Mouse (Mus musculus): ENCODE data around the gene Fam20b. TPM values are rescaled to one million over a fixed set of nuclear protein-coding genes. Genes with fewer than 3 reads are reported as not detected.
A peak's percentile ranks its signal among the peaks of the same experiment; 100 is the strongest.
"Not testable (repeated sequence)": the region's sequence is repeated elsewhere in the genome, so short reads cannot be mapped to it uniquely, and the experiment has no call there.

The Fam20b gene
- polyA plus RNA-seq, 1 experiment: 48.8 TPM

DNA sequence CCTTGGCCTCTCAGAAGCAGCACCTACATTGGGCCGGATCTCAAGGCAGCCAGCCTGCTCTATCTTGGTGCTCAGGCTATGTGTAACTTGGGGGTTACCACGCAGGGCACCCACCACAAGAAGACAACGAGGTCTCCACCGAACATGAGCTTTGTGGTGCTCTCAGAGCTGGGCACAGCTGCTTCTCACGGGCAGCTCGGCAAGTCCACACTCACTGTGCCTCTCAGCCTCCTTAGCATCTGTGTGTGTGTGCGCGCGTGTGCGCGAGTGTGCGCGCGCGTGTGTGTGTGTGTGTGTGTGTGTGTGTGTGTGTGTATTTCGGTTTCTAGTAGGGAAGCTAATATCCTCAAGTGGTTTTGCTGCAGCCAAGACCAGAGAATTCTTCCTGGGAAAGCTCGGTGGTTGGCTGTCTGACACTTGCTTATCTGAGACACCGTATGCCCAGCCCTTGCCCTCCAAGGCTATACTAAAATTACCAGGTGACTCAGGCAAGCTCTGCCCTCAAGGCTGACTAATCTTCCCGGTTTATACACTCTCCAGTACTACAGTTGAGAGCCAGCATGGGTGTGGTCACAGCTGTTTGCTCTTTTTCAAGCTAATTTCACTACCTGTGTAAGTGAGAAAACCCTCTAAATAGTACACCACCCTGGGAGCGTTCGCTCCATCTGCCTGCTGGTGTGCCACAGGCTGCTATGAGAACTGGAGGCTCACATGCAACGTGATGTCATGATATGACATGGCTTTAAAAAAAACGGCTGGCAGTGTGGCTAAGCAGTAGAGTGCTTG, 51.6 kb downstream of the Fam20b start:
- DNase-seq: no peak
- Histone ChIP-seq H3K4me1 (ENCODE audit: control insufficient read depth, insufficient read depth, low read length) (no peaks in the 10 kb centered on the region), H3K27me3 (ENCODE audit: control insufficient read depth, insufficient read depth, low read length) (no peaks in the 10 kb centered on the region), H3K4me3 (replicated peaks; ENCODE audit: insufficient read depth, low read depth, low read length) (no peak overlapping the region), H3K27ac (ENCODE audit: insufficient read depth, low read length) (no peak overlapping the region)
- 82% methylated on average over 23 of the region's 23 CpGs for WGBS
- no peak for TF ChIP-seq CTCF (IDR thresholded peaks at IDR 0.05; ENCODE audit: borderline replicate concordance, insufficient read depth, low read depth, low read length)

GRCm38 (mm10) chr1:156665777-156666176, 53.1 kb downstream of the Fam20b start:
- 92% methylated on average over 8 of the region's 8 CpGs for WGBS
- Histone ChIP-seq H3K4me1 (ENCODE audit: control insufficient read depth, insufficient read depth, low read length) (no peaks in the 10 kb centered on the region), H3K27ac (ENCODE audit: insufficient read depth, low read length) (no peak overlapping the region), H3K4me3 (replicated peaks; ENCODE audit: insufficient read depth, low read depth, low read length) (no peak overlapping the region), H3K27me3 (ENCODE audit: control insufficient read depth, insufficient read depth, low read length) (no peaks in the 10 kb centered on the region)
- DNase-seq: no peak
- no peak for TF ChIP-seq POLR2A (IDR thresholded peaks at IDR 0.05; ENCODE audit: borderline replicate concordance, insufficient read depth, low read length)
- no peak for TF ChIP-seq CTCF (IDR thresholded peaks at IDR 0.05; ENCODE audit: borderline replicate concordance, insufficient read depth, low read depth, low read length)

- not testable (repeated sequence) for DNase-seq; H3K27ac ChIP-seq (ENCODE audit: insufficient read depth, low read length); H3K4me3 ChIP-seq (replicated peaks; ENCODE audit: insufficient read depth, low read depth, low read length); H3K27me3 ChIP-seq (ENCODE audit: control insufficient read depth, insufficient read depth, low read length)
- H3K4me1 ChIP-seq (ENCODE audit: control insufficient read depth, insufficient read depth, low read length): peaks cover 13% of the 10 kb centered on the region
- WGBS: 83% methylated on average over 21 of the region's 21 CpGs
Measured at GRCm38 (mm10) chr1:156660660-156661236, 58.1 kb downstream of the Fam20b start.

DNA sequence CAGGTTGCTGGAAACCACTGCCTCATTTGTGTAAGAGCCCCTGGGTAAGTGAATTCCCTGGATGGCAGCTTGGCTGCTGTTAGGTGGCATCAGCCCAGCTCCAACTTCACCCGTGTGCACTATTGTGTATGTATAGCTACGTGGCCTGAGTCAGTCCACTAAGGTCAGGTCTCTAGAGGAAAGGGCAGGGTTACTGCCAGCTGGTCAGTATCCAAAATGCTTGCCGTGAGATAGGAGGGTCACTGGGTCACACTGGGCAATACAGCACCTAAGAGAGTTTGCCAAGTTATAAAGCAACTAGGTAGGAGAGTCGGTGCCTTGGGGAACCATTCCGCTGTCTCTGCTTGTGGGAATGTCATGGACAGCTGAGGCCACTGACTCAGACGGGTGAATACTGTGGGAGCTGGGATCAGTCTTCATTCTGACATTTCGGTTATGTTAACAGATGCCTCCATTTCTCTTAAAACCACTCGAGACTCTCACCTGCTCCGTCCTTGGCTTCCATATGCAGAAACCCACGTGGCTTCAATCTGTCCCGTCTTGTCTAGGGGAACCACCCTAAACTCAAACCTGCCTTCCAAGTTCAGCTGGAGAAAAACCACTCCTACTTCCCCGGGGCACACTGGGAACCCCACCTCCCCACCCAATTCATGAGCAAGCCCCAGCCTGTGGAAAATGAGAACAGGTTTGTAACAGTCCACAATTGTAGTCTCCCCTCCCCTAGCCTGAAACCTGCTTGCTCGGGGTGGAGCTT, 58.8 kb downstream of the Fam20b start:
- Histone ChIP-seq H3K27ac (ENCODE audit: insufficient read depth, low read length) (no peak overlapping the region), H3K4me1 (ENCODE audit: control insufficient read depth, insufficient read depth, low read length) (peaks cover 20% of the 10 kb centered on the region), H3K4me3 (replicated peaks; ENCODE audit: insufficient read depth, low read depth, low read length) (no peak overlapping the region), H3K27me3 (ENCODE audit: control insufficient read depth, insufficient read depth, low read length) (no peaks in the 10 kb centered on the region)
- WGBS: 77% methylated on average over 13 of the region's 13 CpGs
- no peak for DNase-seq
- TF ChIP-seq CTCF (IDR thresholded peaks at IDR 0.05; ENCODE audit: borderline replicate concordance, insufficient read depth, low read depth, low read length) (no peak), POLR2A (IDR thresholded peaks at IDR 0.05; ENCODE audit: borderline replicate concordance, insufficient read depth, low read length) (no peak)

DNA sequence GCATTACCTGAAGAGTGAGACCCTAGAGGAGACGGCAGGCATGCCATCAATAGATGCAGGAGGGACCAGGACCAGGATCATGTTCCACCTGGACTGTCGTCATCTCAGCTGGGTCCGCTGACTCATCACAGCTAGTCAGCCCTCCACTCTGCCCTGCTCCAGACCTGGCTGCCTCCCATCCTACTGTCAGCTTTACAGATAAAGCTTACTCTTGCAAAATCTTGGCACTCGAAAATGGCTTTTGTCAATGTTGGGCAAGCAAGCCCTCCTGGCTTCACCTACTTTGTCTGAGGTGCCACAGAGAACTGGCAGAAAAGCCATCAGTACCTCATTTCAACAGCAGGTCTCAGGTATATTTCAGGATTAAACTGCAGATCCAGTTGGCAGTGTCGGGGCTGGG, 60.2 kb downstream of the Fam20b start:
- Histone ChIP-seq H3K27ac (ENCODE audit: insufficient read depth, low read length) (no peak overlapping the region), H3K27me3 (ENCODE audit: control insufficient read depth, insufficient read depth, low read length) (no peaks in the 10 kb centered on the region), H3K4me3 (replicated peaks; ENCODE audit: insufficient read depth, low read depth, low read length) (no peak overlapping the region), H3K4me1 (ENCODE audit: control insufficient read depth, insufficient read depth, low read length) (peaks cover 21% of the 10 kb centered on the region)
- 10% methylated on average over 5 of the region's 5 CpGs for WGBS
- TF ChIP-seq CTCF (IDR thresholded peaks at IDR 0.05; ENCODE audit: borderline replicate concordance, insufficient read depth, low read depth, low read length) (no peak), POLR2A (IDR thresholded peaks at IDR 0.05; ENCODE audit: borderline replicate concordance, insufficient read depth, low read length) (no peak)
- DNase-seq: peak; percentile 77 to 93

DNA sequence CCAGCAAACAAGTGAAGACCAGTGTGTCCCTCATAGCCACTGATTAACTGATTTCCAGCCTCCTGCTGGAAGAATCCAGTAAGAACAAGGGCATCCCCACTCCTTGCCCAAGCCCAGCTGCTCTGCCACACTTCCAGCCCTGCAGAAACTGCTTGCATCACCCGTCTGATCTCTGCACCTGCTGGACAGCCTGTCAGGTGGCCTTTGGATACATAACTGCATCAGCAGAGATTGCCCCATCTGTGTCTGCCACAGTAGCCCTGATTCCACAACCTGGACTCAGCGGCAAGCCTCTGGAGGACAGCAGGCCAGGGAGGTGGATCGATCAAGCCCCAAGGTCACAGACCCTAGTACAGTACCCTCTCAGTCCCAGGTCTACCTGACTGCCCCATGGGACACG, 61.4 kb downstream of the Fam20b start:
- Histone ChIP-seq H3K27ac (ENCODE audit: insufficient read depth, low read length) (no peak overlapping the region), H3K27me3 (ENCODE audit: control insufficient read depth, insufficient read depth, low read length) (no peaks in the 10 kb centered on the region), H3K4me3 (replicated peaks; ENCODE audit: insufficient read depth, low read depth, low read length) (no peak overlapping the region), H3K4me1 (ENCODE audit: control insufficient read depth, insufficient read depth, low read length) (peaks cover 21% of the 10 kb centered on the region)
- TF ChIP-seq CTCF (IDR thresholded peaks at IDR 0.05; ENCODE audit: borderline replicate concordance, insufficient read depth, low read depth, low read length): no peak
- 81% methylated on average over 4 of the region's 4 CpGs for WGBS
- no peak for DNase-seq

DNA sequence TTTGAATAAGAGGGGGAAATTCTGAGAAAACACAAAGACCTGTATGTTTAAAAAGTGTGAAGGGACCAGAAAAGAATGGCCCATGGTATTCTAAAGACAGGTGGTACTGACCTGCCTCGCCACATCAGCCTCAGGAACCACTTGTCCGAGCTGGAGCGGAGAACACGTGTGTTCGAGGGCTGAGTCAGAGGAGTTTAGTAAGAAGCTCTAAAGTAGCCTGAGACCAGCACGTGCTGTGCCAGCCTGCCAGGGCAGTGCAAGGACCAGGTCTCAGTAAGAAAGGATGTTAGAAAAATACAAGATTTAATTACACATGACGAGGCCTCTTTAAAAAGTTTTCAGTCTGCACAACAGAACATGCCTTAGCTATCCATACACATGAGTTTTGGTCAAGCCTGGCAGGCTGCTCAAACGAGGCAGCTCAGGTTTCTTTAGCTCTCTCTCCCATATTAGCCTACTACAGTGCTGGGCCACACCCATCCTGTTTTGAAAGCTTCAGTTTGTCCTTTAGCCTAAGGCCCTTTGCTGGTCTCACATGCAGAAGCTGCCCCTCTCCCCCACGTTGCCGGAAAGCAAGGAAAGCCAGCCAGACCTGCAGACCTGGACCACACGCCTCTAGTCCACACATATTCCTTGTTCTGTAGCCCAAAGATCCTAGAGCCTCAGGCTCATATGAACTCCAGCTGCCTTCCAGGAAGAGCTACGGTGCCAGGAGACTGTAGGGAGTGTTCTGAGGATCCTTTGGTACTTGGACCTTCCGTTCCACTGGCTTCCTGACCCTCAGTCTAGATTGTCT, 64.0 kb downstream of the Fam20b start:
- Histone ChIP-seq H3K4me1 (ENCODE audit: control insufficient read depth, insufficient read depth, low read length) (peaks cover 21% of the 10 kb centered on the region), H3K4me3 (replicated peaks; ENCODE audit: insufficient read depth, low read depth, low read length) (no peak overlapping the region), H3K27me3 (ENCODE audit: control insufficient read depth, insufficient read depth, low read length) (no peaks in the 10 kb centered on the region), H3K27ac (ENCODE audit: insufficient read depth, low read length) (no peak overlapping the region)
- 80% methylated on average over 13 of the region's 13 CpGs for WGBS
- TF ChIP-seq POLR2A (IDR thresholded peaks at IDR 0.05; ENCODE audit: borderline replicate concordance, insufficient read depth, low read length) (no peak), CTCF (IDR thresholded peaks at IDR 0.05; ENCODE audit: borderline replicate concordance, insufficient read depth, low read depth, low read length) (no peak)
- no peak for DNase-seq

All from cerebellum, adult 2 months (tissue).